Mouse (Mus musculus) frontal cortex, postnatal 14 days (tissue): ENCODE measurements around the gene Ppp2r5d.

Source experiments
- DNase-seq, 2 experiments: peaks; one replicate each; pipeline ENCODE4 v3.0.0; 2022; ENCODE audit warnings: low spot score in 2 of 2

Gene Ppp2r5d

GRCm38 (mm10) chr17:46680760-46681373 is 24.0 kb downstream of the Ppp2r5d start, which contains the start of gene Klhdc3:
TSS of gene Klhdc3 (minus strand) at chr17:46680914.
- peak; percentile 94 to 95 for DNase-seq

- DNase-seq = peak in 1 of 2 experiments; percentile 37
Observed at GRCm38 (mm10) chr17:46679843-46680759, 24.8 kb downstream of the Ppp2r5d start.

GRCm38 (mm10) chr17:46678911-46679310 is 26.0 kb downstream of the Ppp2r5d start:
- DNase-seq = no peak

GRCm38 (mm10) chr17:46678416-46678815 is 26.5 kb downstream of the Ppp2r5d start, which contains the start of gene Mea1:
TSS of gene Mea1 (plus strand) at chr17:46678793.
- no peak for DNase-seq

GRCm38 (mm10) chr17:46674530-46675283 is 30.2 kb downstream of the Ppp2r5d start:
- no peak for DNase-seq

- peak; percentile 79 to 85 for DNase-seq
Observed at GRCm38 (mm10) chr17:46673850-46674529, 30.9 kb downstream of the Ppp2r5d start, which contains the start of gene Rrp36. TSS of gene Rrp36 (minus strand) at chr17:46674352.

GRCm38 (mm10) chr17:46669911-46670310 is 35.0 kb downstream of the Ppp2r5d start:
- DNase-seq = no peak

- DNase-seq = no peak
Observed at GRCm38 (mm10) chr17:46667712-46668111, 37.2 kb downstream of the Ppp2r5d start.

- DNase-seq = no peak
Observed at GRCm38 (mm10) chr17:46662730-46663129, 42.2 kb downstream of the Ppp2r5d start.

- no peak for DNase-seq
Observed at GRCm38 (mm10) chr17:46661981-46662380, 42.9 kb downstream of the Ppp2r5d start.

- DNase-seq = no peak
Observed at GRCm38 (mm10) chr17:46661351-46661750, 43.6 kb downstream of the Ppp2r5d start.

GRCm38 (mm10) chr17:46656054-46656453 is 48.9 kb downstream of the Ppp2r5d start:
- no peak for DNase-seq

- DNase-seq = no peak
Observed at GRCm38 (mm10) chr17:46651755-46652547, 53.0 kb downstream of the Ppp2r5d start.

GRCm38 (mm10) chr17:46651292-46651691 is 53.6 kb downstream of the Ppp2r5d start:
- no peak for DNase-seq

- peak; percentile 86 to 92 for DNase-seq
Observed at GRCm38 (mm10) chr17:46650232-46651031, 54.5 kb downstream of the Ppp2r5d start, which contains the start of gene Cul7. TSS of gene Cul7 (plus strand) at chr17:46650337.

- no peak for DNase-seq
Observed at GRCm38 (mm10) chr17:46649811-46650210, 55.1 kb downstream of the Ppp2r5d start.

GRCm38 (mm10) chr17:46648436-46648835 is 56.5 kb downstream of the Ppp2r5d start:
- no peak for DNase-seq

- DNase-seq = no peak
Observed at GRCm38 (mm10) chr17:46647279-46647678, 57.6 kb downstream of the Ppp2r5d start.

GRCm38 (mm10) chr17:46646322-46646662 is 58.6 kb downstream of the Ppp2r5d start:
- DNase-seq = no peak
